Mouse (Mus musculus): ENCODE data around the gene Atad5. TPM values are rescaled to one million over a fixed set of nuclear protein-coding genes. Genes with fewer than 3 reads are reported as not detected.

Atad5 gene
- polyA plus RNA-seq, 1 experiment = 0.58 TPM

DNA sequence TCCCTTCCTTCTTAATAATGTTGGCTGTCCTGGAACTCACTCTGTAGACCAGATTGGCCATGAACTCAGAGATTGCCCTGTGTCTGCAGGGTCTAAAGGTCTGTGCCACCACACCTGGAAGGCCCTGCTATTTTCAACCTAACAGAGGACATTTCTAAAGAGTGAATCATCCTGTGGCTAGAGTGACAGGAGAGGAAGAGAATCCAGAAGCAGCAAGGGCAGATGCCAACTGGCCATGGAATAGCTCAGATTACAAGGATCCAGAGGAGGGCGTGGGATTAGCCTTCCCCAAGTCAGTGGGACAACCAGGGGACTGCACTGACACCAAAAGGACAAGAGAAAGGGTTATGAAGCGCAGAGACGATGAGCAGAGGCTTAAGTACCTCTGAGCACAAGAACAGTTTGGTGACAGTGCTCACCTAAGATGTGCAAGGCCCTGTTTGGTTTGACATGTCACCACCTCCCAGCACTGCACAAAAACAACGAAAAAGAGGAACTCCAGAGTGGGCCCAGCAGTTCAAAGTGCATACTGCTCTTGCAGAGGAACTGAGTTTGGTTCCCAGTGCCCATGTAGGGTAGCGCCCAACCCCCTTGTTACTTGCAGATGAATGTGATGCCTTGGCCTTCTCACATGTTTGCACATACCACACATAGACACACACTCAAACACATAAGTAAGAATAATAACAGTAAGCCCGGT is 3.7 kb upstream of the Atad5 start:
- peak in 2 of 3 experiments; percentile 17 to 56 for TF ChIP-seq MYOD1 (IDR thresholded peaks at IDR 0.05; ENCODE audit: control insufficient read depth in 1 of 3, insufficient read length in 2 of 3, low read depth in 2 of 3)
- no peak for TF ChIP-seq SRF (IDR thresholded peaks at IDR 0.05; ENCODE audit: control insufficient read depth, insufficient read length, low read depth)
- no peak for TF ChIP-seq MAX (IDR thresholded peaks at IDR 0.05; ENCODE audit: low read depth)
- no peak for TF ChIP-seq E2F4 (IDR thresholded peaks at IDR 0.05; ENCODE audit: insufficient read depth)
- peak in 2 of 3 experiments; percentile 9 to 18 for TF ChIP-seq MYOG (IDR thresholded peaks at IDR 0.05; ENCODE audit: control insufficient read depth in 1 of 3, insufficient read depth in 1 of 3, insufficient read length in 2 of 3, low read depth in 2 of 3)
- TF ChIP-seq POLR2A (IDR thresholded peaks at IDR 0.05; ENCODE audit: insufficient read length, low read depth) = no peak
- Histone ChIP-seq H3ac (ENCODE audit: control insufficient read depth, insufficient read length) (no peak overlapping the region), H3K4me3 (no peak overlapping the region), H3K4me2 (ENCODE audit: low read depth) (peak overlapping the region; percentile 14), H3K36me3 (ENCODE audit: control insufficient read depth, insufficient read depth) (no peaks in the 10 kb centered on the region), H3K27me3 (ENCODE audit: control insufficient read depth, insufficient read depth, insufficient read length) (no peaks in the 10 kb centered on the region), H3K79me2 (ENCODE audit: control insufficient read depth, insufficient read depth) (peaks cover 10% of the 10 kb centered on the region)

DNA sequence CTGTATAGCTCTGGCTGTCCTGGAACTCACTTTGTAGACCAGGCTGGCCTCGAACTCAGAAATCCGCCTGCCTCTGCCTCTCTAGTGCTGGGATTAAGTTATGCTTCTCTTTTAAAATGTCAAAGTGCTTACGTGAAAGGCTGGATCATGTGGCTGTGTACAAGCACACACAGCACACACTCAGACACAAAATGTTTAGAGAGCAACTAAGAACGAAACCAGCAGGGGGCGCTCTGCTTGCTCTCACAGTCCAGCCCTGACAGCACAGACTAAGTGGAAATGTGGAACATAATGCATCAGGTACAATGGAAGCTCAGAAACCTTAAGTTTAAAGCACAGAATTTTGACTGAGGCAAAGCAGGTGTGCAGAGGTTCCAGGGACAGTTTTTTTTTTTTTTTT is 2.4 kb upstream of the Atad5 start:
- TF ChIP-seq TCF12 (IDR thresholded peaks at IDR 0.05; ENCODE audit: insufficient read depth, poor library complexity, severe bottlenecking) = no peak
- peak; percentile 4 for TF ChIP-seq USF1 (IDR thresholded peaks at IDR 0.05; ENCODE audit: low read depth)
- Histone ChIP-seq H3ac (ENCODE audit: control insufficient read depth, insufficient read length) (no peak overlapping the region), H3K36me3 (ENCODE audit: control insufficient read depth, insufficient read depth) (no peaks in the 10 kb centered on the region), H3K27me3 (ENCODE audit: control insufficient read depth, insufficient read depth, insufficient read length) (no peaks in the 10 kb centered on the region), H3K79me2 (ENCODE audit: control insufficient read depth, insufficient read depth) (peaks cover 23% of the 10 kb centered on the region), H3K4me3 (no peak overlapping the region), H3K4me2 (ENCODE audit: low read depth) (no peak overlapping the region)

DNA sequence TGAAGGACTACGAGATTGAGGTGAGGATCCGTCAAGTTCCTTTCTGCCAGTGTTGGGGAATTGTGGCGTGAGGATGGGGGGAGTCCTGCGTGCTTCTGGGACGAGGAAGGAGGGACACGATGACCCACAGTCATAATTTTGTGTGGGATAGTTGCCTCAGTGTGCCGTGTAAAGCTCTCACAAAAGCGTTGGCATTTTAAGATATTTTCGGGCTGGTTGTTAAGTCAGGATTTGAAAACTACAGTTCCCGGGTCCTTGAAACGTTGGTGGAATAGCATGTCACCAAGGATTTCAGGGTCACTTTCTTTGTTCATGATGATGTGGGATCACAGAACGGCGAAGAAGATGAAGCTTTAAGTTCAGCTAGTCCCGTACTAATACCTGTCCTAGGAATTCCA is 616 bp downstream of the Atad5 start:
- H3K4me3 ChIP-seq = peak overlapping the region; percentile 67
- TF ChIP-seq MAX (IDR thresholded peaks at IDR 0.05; ENCODE audit: low read depth) (no peak), SRF (IDR thresholded peaks at IDR 0.05; ENCODE audit: control insufficient read depth, insufficient read length, low read depth) (no peak), TCF12 (IDR thresholded peaks at IDR 0.05; ENCODE audit: insufficient read depth, poor library complexity, severe bottlenecking) (no peak), USF1 (IDR thresholded peaks at IDR 0.05; ENCODE audit: low read depth) (no peak), POLR2A (IDR thresholded peaks at IDR 0.05; ENCODE audit: insufficient read length, low read depth) (no peak), E2F4 (IDR thresholded peaks at IDR 0.05; ENCODE audit: insufficient read depth) (no peak), MYOG (IDR thresholded peaks at IDR 0.05; ENCODE audit: control insufficient read depth in 1 of 3, insufficient read depth in 1 of 3, insufficient read length in 2 of 3, low read depth in 2 of 3) (no peak), REST (IDR thresholded peaks at IDR 0.05; ENCODE audit: insufficient read depth, insufficient read length) (no peak)
- H3K4me2 ChIP-seq (ENCODE audit: low read depth) = peak overlapping the region; percentile 88
- H3ac ChIP-seq (ENCODE audit: control insufficient read depth, insufficient read length) = peak overlapping the region; percentile 7
- no peaks in the 10 kb centered on the region for H3K27me3 ChIP-seq (ENCODE audit: control insufficient read depth, insufficient read depth, insufficient read length)
- peaks cover 32% of the 10 kb centered on the region for H3K79me2 ChIP-seq (ENCODE audit: control insufficient read depth, insufficient read depth)
- no peaks in the 10 kb centered on the region for H3K36me3 ChIP-seq (ENCODE audit: control insufficient read depth, insufficient read depth)

DNA sequence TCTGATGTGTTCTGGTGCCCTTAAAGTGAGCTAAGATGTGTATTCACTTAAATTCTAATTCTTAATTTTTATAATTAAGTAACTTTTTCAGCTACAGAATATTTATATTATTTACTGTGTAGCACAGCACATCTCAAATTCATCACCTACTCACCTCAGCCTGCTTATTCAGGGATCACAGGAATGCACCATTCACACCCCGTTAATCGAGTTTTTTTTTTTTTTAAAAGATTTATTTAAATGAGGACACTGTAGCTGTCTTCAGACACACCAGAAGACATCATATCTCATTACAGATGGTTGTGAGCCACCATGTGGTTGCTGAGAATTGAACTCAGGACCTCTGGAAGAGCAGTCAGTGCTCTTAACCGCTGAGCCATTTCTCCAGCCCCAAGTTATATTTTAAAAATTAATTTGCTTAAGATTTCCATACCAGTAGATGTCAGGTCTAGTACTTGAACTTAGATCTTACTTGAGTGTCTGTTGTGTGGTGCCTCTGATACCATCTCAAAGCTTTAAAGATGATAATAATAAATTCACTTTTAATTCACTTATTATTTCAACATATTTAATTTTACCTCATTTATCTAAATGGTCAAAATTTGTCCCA is 1.5 kb downstream of the Atad5 start:
- peak overlapping the region; percentile 67 for H3K4me3 ChIP-seq

DNA sequence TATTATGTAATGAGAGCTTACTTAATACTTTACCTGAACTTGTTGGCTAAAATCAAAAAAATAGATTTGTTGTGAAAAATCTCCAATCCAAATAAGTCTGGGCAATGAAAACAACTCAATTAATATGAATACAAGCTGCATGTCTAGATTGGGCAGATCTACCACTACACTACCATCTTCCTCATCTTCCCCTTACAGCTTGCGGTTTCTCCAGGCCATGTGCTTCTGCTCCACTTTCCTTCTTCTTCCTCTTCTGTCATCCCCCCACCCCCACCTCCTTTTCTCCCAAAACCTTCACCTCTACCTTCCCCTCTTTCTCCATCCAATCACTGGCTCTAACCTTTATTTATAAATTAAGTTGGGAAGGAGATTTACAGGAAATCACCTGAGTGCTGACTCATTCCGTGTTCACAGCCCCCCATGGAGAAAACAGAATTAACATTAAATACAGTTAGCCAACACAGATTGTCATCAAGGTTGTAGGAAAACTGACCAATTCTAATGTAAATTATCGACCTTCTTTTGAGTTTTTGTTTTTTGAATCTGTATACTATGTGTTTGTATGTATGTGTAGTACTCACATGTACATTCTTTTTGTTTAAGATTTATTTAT is 9.3 kb downstream of the Atad5 start:
- TF ChIP-seq MYOG (IDR thresholded peaks at IDR 0.05; ENCODE audit: control insufficient read depth in 1 of 3, insufficient read depth in 1 of 3, insufficient read length in 2 of 3, low read depth in 2 of 3) (no peak), REST (IDR thresholded peaks at IDR 0.05; ENCODE audit: insufficient read depth, insufficient read length) (no peak), CEBPB (IDR thresholded peaks at IDR 0.05; ENCODE audit: insufficient read depth, poor library complexity, severe bottlenecking) (no peak), POLR2AphosphoS2 (IDR thresholded peaks at IDR 0.05; ENCODE audit: insufficient read length, low read depth) (no peak), E2F4 (IDR thresholded peaks at IDR 0.05; ENCODE audit: insufficient read depth) (no peak), USF1 (IDR thresholded peaks at IDR 0.05; ENCODE audit: low read depth) (no peak), TCF12 (IDR thresholded peaks at IDR 0.05; ENCODE audit: insufficient read depth, poor library complexity, severe bottlenecking) (no peak), POLR2A (IDR thresholded peaks at IDR 0.05; ENCODE audit: insufficient read length, low read depth) (no peak), TCF3 (IDR thresholded peaks at IDR 0.05; ENCODE audit: insufficient read length, low read depth) (no peak), SRF (IDR thresholded peaks at IDR 0.05; ENCODE audit: control insufficient read depth, insufficient read length, low read depth) (no peak), MAX (IDR thresholded peaks at IDR 0.05; ENCODE audit: low read depth) (no peak), MYOD1 (IDR thresholded peaks at IDR 0.05; ENCODE audit: control insufficient read depth in 1 of 3, insufficient read length in 2 of 3, low read depth in 2 of 3) (no peak)
- Histone ChIP-seq H3K4me3 (no peak overlapping the region), H3K36me3 (ENCODE audit: control insufficient read depth, insufficient read depth) (peaks cover 4% of the 10 kb centered on the region)

More for the DNA sequence above, 1.5 kb downstream of the Atad5 start:
- Histone ChIP-seq H3ac (ENCODE audit: control insufficient read depth, insufficient read length) (no peak overlapping the region), H3K4me2 (ENCODE audit: low read depth) (peak overlapping the region; percentile 88), H3K79me2 (ENCODE audit: control insufficient read depth, insufficient read depth) (peaks cover 32% of the 10 kb centered on the region), H3K36me3 (ENCODE audit: control insufficient read depth, insufficient read depth) (no peaks in the 10 kb centered on the region), H3K27me3 (ENCODE audit: control insufficient read depth, insufficient read depth, insufficient read length) (no peaks in the 10 kb centered on the region)
- TF ChIP-seq USF1 (IDR thresholded peaks at IDR 0.05; ENCODE audit: low read depth) = no peak
- TF ChIP-seq POLR2A (IDR thresholded peaks at IDR 0.05; ENCODE audit: insufficient read length, low read depth) = no peak
- TF ChIP-seq TCF3 (IDR thresholded peaks at IDR 0.05; ENCODE audit: insufficient read length, low read depth) = no peak
- TF ChIP-seq POLR2AphosphoS2 (IDR thresholded peaks at IDR 0.05; ENCODE audit: insufficient read length, low read depth) = no peak
- TF ChIP-seq MYOD1 (IDR thresholded peaks at IDR 0.05; ENCODE audit: control insufficient read depth in 1 of 3, insufficient read length in 2 of 3, low read depth in 2 of 3) = no peak
- TF ChIP-seq REST (IDR thresholded peaks at IDR 0.05; ENCODE audit: insufficient read depth, insufficient read length) = no peak
- no peak for TF ChIP-seq CEBPB (IDR thresholded peaks at IDR 0.05; ENCODE audit: insufficient read depth, poor library complexity, severe bottlenecking)
- TF ChIP-seq E2F4 (IDR thresholded peaks at IDR 0.05; ENCODE audit: insufficient read depth) = no peak
- TF ChIP-seq SRF (IDR thresholded peaks at IDR 0.05; ENCODE audit: control insufficient read depth, insufficient read length, low read depth) = no peak
- no peak for TF ChIP-seq TCF12 (IDR thresholded peaks at IDR 0.05; ENCODE audit: insufficient read depth, poor library complexity, severe bottlenecking)
- no peak for TF ChIP-seq MYOG (IDR thresholded peaks at IDR 0.05; ENCODE audit: control insufficient read depth in 1 of 3, insufficient read depth in 1 of 3, insufficient read length in 2 of 3, low read depth in 2 of 3)
- TF ChIP-seq MAX (IDR thresholded peaks at IDR 0.05; ENCODE audit: low read depth) = no peak

More for the DNA sequence above, 9.3 kb downstream of the Atad5 start:
- H3K4me2 ChIP-seq (ENCODE audit: low read depth) = no peak overlapping the region
- no peaks in the 10 kb centered on the region for H3K79me2 ChIP-seq (ENCODE audit: control insufficient read depth, insufficient read depth)
- H3K27me3 ChIP-seq (ENCODE audit: control insufficient read depth, insufficient read depth, insufficient read length) = no peaks in the 10 kb centered on the region
- H3ac ChIP-seq (ENCODE audit: control insufficient read depth, insufficient read length) = no peak overlapping the region
